Mouse (Mus musculus): ENCODE measurements around the gene Fgd1.
A peak's percentile ranks its signal among the peaks of the same experiment; 100 is the strongest.

The Fgd1 gene

GRCm38 (mm10) chrX:151087418-151087817, 41.5 kb downstream of the Fgd1 start:
- no peak for DNase-seq (ENCODE audit: low spot score in 2 of 2)

- DNase-seq (ENCODE audit: low spot score in 2 of 2) = peak; percentile 40 to 53
These were observed 50.5 kb downstream of the Fgd1 start, which contains the start of gene Tsr2 for GRCm38 (mm10) chrX:151096171-151097058. TSS of gene Tsr2 (minus strand) at chrX:151096543.

DNA sequence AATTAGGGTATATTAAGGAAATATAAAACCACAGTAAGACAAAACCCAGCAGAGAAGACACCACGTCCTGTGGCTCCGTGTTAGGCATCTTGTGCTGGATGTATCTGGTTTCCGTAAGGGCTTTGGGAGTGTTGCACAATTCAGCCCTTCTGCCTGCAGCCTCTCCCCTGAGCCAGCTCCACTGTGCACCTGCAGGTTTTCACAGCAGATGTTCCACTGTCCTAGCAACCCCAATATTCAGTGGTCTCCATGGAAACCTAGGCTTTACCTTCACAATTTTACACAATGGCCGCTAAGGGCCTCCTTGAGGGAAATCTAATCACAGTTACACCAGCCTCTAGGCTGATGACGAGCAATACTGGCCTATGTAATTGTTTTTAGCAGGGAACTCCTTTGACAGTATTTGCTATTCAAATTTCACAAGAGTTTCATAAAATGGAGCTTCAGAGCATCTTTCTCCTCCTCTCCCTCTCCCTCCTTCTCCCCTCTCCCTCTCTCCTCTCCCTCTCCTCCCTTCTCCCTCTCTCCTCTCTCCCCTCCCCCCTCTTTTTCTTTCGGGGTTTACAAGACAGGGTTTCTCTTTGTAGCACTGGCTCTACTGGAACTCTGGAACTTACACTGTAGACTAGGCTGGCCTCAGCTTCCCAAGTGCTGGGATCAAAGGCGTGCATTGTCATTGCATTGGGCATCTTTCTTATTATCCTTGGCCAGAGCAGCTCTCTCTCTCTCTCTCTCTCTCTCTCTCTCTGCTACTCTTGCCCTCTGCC, 61.5 kb downstream of the Fgd1 start:
- no peak for DNase-seq (ENCODE audit: low spot score in 2 of 2)

- DNase-seq (ENCODE audit: low spot score in 2 of 2) = peak in 1 of 2 experiments; percentile 4
These were observed 70.8 kb downstream of the Fgd1 start for GRCm38 (mm10) chrX:151116795-151117194.

GRCm38 (mm10) chrX:151117432-151117831, 71.5 kb downstream of the Fgd1 start:
- DNase-seq (ENCODE audit: low spot score in 2 of 2) = peak in 1 of 2 experiments; percentile 3

- DNase-seq (ENCODE audit: low spot score in 2 of 2) = no peak
These were observed 78.0 kb downstream of the Fgd1 start for GRCm38 (mm10) chrX:151123933-151124332.

DNA sequence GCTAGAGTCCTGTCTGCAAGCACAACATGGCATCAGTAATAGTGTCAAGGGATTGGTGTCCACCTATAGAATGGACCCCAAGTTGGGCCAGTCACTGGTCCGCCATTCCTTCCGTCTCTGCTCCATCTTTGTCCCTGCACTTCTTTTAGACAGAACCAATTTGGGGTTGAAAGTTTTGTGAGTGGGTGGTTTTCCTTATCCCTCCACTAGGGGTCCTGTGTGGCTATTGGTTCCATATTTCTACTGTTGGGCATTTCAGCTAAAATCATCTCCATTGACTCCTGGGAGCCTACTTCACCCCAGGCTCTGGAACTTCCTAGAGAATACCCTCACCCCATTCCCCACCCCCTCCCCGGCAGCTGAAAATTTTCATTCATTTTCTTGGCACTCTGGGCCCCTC, 84.5 kb downstream of the Fgd1 start:
- no peak for DNase-seq (ENCODE audit: low spot score in 2 of 2)

DNA sequence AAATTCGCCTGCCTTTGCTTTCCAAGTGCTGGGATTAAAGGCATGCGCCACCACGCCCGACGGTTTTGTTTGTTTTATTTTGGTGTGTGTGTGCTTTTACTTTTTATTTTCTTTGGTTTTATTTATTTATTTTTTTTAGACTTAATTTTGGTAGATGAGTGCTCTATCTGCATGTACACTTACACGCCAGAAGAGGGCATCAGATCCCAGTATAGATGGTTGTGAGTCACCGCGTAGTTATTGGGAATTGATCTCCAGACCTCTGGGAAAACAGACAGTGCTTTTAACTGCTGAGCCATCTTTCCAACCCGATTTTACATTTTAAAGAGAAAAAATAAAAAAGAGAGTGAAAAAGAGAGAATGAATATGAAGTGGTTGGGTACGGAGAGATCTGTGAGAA, 86.8 kb downstream of the Fgd1 start:
- DNase-seq (ENCODE audit: low spot score in 2 of 2) = no peak
